In genomic region chrX:106187737-106188136, GRCm38 (mm10) we compare ENCODE assay signal across 9 mouse cellular contexts. TPM values are rescaled to one million over a fixed set of nuclear protein-coding genes. Genes with fewer than 3 reads are reported as not detected.
DNase-seq lines count a peak whose midpoint lies in the region; ATAC-seq lines count a peak whose summit lies in the region.
"Had no signal": no experiment of that assay in that cellular context is flagged by ENCODE, and none has a peak within 500 bp of the region (broad histone marks: within the 10 kb centered on the region; RNA-seq: fewer than 3 reads in every experiment).

No protein-coding gene starts in this region.

- peak; percentile 26 for DNase-seq in gastrocnemius, adult 18-20 months (ENCODE audit: low spot score)
- no peak for DNase-seq in gastrocnemius, postnatal 4 days (ENCODE audit: low spot score in 2 of 2)
- peak; percentile 18 to 24 for DNase-seq in adrenal gland, adult 18-20 months (ENCODE audit: low spot score in 2 of 2)
- peak; percentile 32 for DNase-seq in heart, postnatal 4 days
- peak; percentile 37 for DNase-seq in limb, embryonic 10.5 days (ENCODE audit: low spot score)
- DNase-seq in midbrain, embryonic 11.5 days (ENCODE audit: low spot score, missing footprints) = peak; percentile 83
- DNase-seq in thymus, adult 18-20 months = peak; percentile 9 to 24

- H3K4me1 ChIP-seq in embryonic facial prominence, embryonic 13.5 days = peaks cover 18% of the 10 kb centered on the region
- peaks cover 15% of the 10 kb centered on the region; the same call in 1 of the 2 replicates for H3K4me1 ChIP-seq in limb, embryonic 10.5 days
- H3K4me1 ChIP-seq in midbrain, embryonic 11.5 days (ENCODE audit: control insufficient read depth, insufficient read depth, low read length) = peaks cover 7% of the 10 kb centered on the region; the same call in 1 of the 2 replicates

- H3K4me3 ChIP-seq in embryonic facial prominence, embryonic 13.5 days = peak overlapping the region; percentile 57
- peak overlapping the region; percentile 62 for H3K4me3 ChIP-seq in limb, embryonic 10.5 days
- peak overlapping the region; percentile 52 for H3K4me3 ChIP-seq in midbrain, embryonic 11.5 days (ENCODE audit: low read depth, low read length)

- peaks cover 8% of the 10 kb centered on the region for H3K27me3 ChIP-seq in embryonic facial prominence, embryonic 13.5 days
- peaks cover 51% of the 10 kb centered on the region for H3K27me3 ChIP-seq in limb, embryonic 10.5 days (ENCODE audit: low read depth, poor library complexity, severe bottlenecking)
- H3K27me3 ChIP-seq in midbrain, embryonic 11.5 days (ENCODE audit: control insufficient read depth, insufficient read depth, low read length) = no peaks in the 10 kb centered on the region

- peak overlapping the region; percentile 66 for H3K27ac ChIP-seq in embryonic facial prominence, embryonic 13.5 days
- peak overlapping the region; percentile 83 for H3K27ac ChIP-seq in limb, embryonic 10.5 days
- H3K27ac ChIP-seq in midbrain, embryonic 11.5 days (ENCODE audit: low read depth, low read length) = peak overlapping the region; percentile 48; the same call in 1 of the 2 replicates

- H3K9ac ChIP-seq in embryonic facial prominence, embryonic 13.5 days = peak overlapping the region; percentile 72
- peak overlapping the region; percentile 64 for H3K9ac ChIP-seq in midbrain, embryonic 11.5 days (ENCODE audit: low read length)

- no peaks in the 10 kb centered on the region for H3K36me3 ChIP-seq in embryonic facial prominence, embryonic 13.5 days
- peaks cover 33% of the 10 kb centered on the region for H3K36me3 ChIP-seq in limb, embryonic 10.5 days
- no peaks in the 10 kb centered on the region for H3K36me3 ChIP-seq in midbrain, embryonic 11.5 days (ENCODE audit: control insufficient read depth, insufficient read depth, low read length)

- H3K9me3 ChIP-seq in embryonic facial prominence, embryonic 13.5 days = no peaks in the 10 kb centered on the region
- H3K9me3 ChIP-seq in limb, embryonic 10.5 days (replicated peaks) = no peaks in the 10 kb centered on the region
- no peaks in the 10 kb centered on the region for H3K9me3 ChIP-seq in midbrain, embryonic 11.5 days (ENCODE audit: control insufficient read depth, low read length)

- ATAC-seq in embryonic facial prominence, embryonic 13.5 days (ENCODE audit: insufficient number of reproducible peaks, insufficient read depth, low FRiP score, low TSS enrichment, low read depth) = no peak
- no peak for ATAC-seq in midbrain, embryonic 11.5 days (ENCODE audit: low FRiP score)

- 26% methylated on average over 12 of the region's 12 CpGs for WGBS in embryonic facial prominence, embryonic 13.5 days
- WGBS in limb, embryonic 10.5 days = 17% methylated on average over 12 of the region's 12 CpGs
- WGBS in midbrain, embryonic 11.5 days = 20% methylated on average over 12 of the region's 12 CpGs

- H3K4me2 ChIP-seq in embryonic facial prominence, embryonic 13.5 days = peak overlapping the region; percentile 64
- peak overlapping the region; percentile 53 for H3K4me2 ChIP-seq in midbrain, embryonic 11.5 days

RNA-seq across cellular contexts. Expression of gene Pgk1, which starts 0.8 kb away (rescaled TPM):
- total RNA-seq in gastrocnemius, adult 18-20 months (2021) = 100 to 1,000 TPM; 795 to 881 TPM
- total RNA-seq in gastrocnemius, postnatal 4 days (2021) = 100 to 1,000 TPM; 561 to 647 TPM
- total RNA-seq in adrenal gland, adult 18-20 months (2021) = 100 to 1,000 TPM; 349 to 508 TPM
- 277 and 335 TPM in 2 replicates for polyA plus RNA-seq in embryonic facial prominence, embryonic 13.5 days (2015; fragmentation: Nextera tagmentation; extraction: Ambion mirVana)
- 100 to 1,000 TPM; 670 to 689 TPM for total RNA-seq in heart, postnatal 4 days (2021)
- 468 and 544 TPM in 2 replicates for polyA plus RNA-seq in limb, embryonic 10.5 days (2016; fragmentation: Nextera tagmentation; extraction: Ambion mirVana)
- 424 and 429 TPM in 2 replicates for polyA plus RNA-seq in midbrain, embryonic 11.5 days (2014; fragmentation: Nextera tagmentation; extraction: Ambion mirVana)

RNA-seq across cellular contexts. Expression of gene Taf9b, which starts 33.2 kb away (rescaled TPM):
- total RNA-seq in gastrocnemius, adult 18-20 months (2021) = 1 to 10 TPM; 9.5 to 9.7 TPM
- total RNA-seq in gastrocnemius, postnatal 4 days (2021) = 1 to 10 TPM; 7.7 to 7.8 TPM
- total RNA-seq in adrenal gland, adult 18-20 months (2021) = 10 to 100 TPM; 19.0 to 23.3 TPM
- 6.1 and 7.4 TPM in 2 replicates for polyA plus RNA-seq in embryonic facial prominence, embryonic 13.5 days (2015; fragmentation: Nextera tagmentation; extraction: Ambion mirVana)
- total RNA-seq in heart, postnatal 4 days (2021) = 10 to 100 TPM; 15.1 to 18.3 TPM
- polyA plus RNA-seq in limb, embryonic 10.5 days (2016; fragmentation: Nextera tagmentation; extraction: Ambion mirVana) = 6.1 and 7.6 TPM in 2 replicates
- 15.7 and 18.8 TPM in 2 replicates for polyA plus RNA-seq in midbrain, embryonic 11.5 days (2014; fragmentation: Nextera tagmentation; extraction: Ambion mirVana)

RNA-seq across cellular contexts. Expression of gene Tlr13, which starts 44.7 kb away (rescaled TPM):
- total RNA-seq in gastrocnemius, adult 18-20 months (2021) = under 1 TPM; 0.14 to 0.17 TPM
- 1 to 10 TPM; 1.8 to 1.9 TPM for total RNA-seq in gastrocnemius, postnatal 4 days (2021)
- 1 to 10 TPM; 2.1 to 4.3 TPM for total RNA-seq in adrenal gland, adult 18-20 months (2021)
- 0.37 and 0.70 TPM in 2 replicates for polyA plus RNA-seq in embryonic facial prominence, embryonic 13.5 days (2015; fragmentation: Nextera tagmentation; extraction: Ambion mirVana)
- total RNA-seq in heart, postnatal 4 days (2021) = under 1 TPM; 0.70 to 0.91 TPM
- 0.04 and 0.06 TPM in 2 replicates for polyA plus RNA-seq in limb, embryonic 10.5 days (2016; fragmentation: Nextera tagmentation; extraction: Ambion mirVana)
- polyA plus RNA-seq in midbrain, embryonic 11.5 days (2014; fragmentation: Nextera tagmentation; extraction: Ambion mirVana) = 0.19 and 0.27 TPM in 2 replicates
- polyA plus RNA-seq: Patski had no signal

Comparison
In these comparisons a context has a peak if more than half of its experiments do, and no peak if none do; other contexts are left out.
1. DNase-seq: peak in gastrocnemius, adult 18-20 months (single experiment), adrenal gland, adult 18-20 months (2 of 2), heart, postnatal 4 days (single experiment), limb, embryonic 10.5 days (single experiment), midbrain, embryonic 11.5 days (single experiment) and thymus, adult 18-20 months (2 of 2); none in gastrocnemius, postnatal 4 days (0 of 2).
2. Peak in every context shown above with its lines, with median percentiles within 50 percentile points of each other: H3K27ac ChIP-seq and H3K4me3 ChIP-seq.